Mouse (Mus musculus) gastrocnemius, adult 2 months (tissue): ENCODE data around the gene Rapgef4. TPM values are rescaled to one million over a fixed set of nuclear protein-coding genes. Genes with fewer than 3 reads are reported as not detected.

Source experiments
- DNase-seq: peaks from one replicate; pipeline ENCODE4 v3.0.0; 2022
- H3K27ac ChIP-seq: fragments of 200-600 bp; 2 replicates; pipeline ENCODE4 v1.8.1; 2022; ENCODE audit warnings: mild to moderate bottlenecking
- H3K4me3 ChIP-seq: fragments of 200-600 bp; 2 replicates; pipeline ENCODE4 v1.8.1; 2022; ENCODE audit warnings: mild to moderate bottlenecking, moderate library complexity
- CTCF ChIP-seq: fragments of 200-600 bp; IDR thresholded peaks from 2 replicates; pipeline ENCODE4 v1.8.1; 2022; ENCODE audit warnings: antibody characterized with exemption, mild to moderate bottlenecking, moderate library complexity
- intact Hi-C: fragments of 180-260 bp; cut with DNase I; formaldehyde crosslinking; loops from one replicate; pipeline ENCODE4 v1.15.1; 2025
- total RNA-seq, 2 experiments: library from RNA; stranded (reverse); gene quantifications; 2 replicates each; pipeline ENCODE4 v1.2.3; 2021

Gene Rapgef4
- total RNA-seq, 2 experiments from 2014 or later, result 1.8 to 3.2 TPM

DNA sequence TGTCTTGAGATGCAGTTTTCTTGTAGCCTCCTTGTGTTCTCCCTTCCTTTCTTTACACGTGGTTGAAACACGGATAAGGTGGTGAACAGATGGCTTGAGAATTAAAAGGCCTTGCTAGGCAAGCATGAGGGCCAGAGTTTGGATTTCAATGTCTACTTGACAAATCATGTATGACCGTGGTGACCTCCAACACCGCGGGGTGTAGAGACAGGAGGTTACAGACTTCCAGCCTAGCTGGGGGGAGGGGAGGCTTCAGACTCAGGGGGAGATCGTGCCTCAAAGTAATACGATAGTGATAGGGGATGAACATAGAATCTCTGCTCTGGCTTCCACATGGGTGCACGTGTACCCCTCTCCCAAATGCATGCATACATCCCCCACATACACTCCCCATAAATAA is 117.3 kb downstream of the Rapgef4 start:
- intact Hi-C loops, result no loop called here
- TF ChIP-seq CTCF, result no peak
- Histone ChIP-seq H3K27ac (no peak overlapping the region), H3K4me3 (no peak overlapping the region)
- no peak for DNase-seq

GRCm38 (mm10) chr2:72104604-72105003 is 123.6 kb downstream of the Rapgef4 start:
- Histone ChIP-seq H3K4me3 (no peak overlapping the region), H3K27ac (no peak overlapping the region)
- DNase-seq, result no peak
- no peak for TF ChIP-seq CTCF
- intact Hi-C loops, result no loop called here

DNA sequence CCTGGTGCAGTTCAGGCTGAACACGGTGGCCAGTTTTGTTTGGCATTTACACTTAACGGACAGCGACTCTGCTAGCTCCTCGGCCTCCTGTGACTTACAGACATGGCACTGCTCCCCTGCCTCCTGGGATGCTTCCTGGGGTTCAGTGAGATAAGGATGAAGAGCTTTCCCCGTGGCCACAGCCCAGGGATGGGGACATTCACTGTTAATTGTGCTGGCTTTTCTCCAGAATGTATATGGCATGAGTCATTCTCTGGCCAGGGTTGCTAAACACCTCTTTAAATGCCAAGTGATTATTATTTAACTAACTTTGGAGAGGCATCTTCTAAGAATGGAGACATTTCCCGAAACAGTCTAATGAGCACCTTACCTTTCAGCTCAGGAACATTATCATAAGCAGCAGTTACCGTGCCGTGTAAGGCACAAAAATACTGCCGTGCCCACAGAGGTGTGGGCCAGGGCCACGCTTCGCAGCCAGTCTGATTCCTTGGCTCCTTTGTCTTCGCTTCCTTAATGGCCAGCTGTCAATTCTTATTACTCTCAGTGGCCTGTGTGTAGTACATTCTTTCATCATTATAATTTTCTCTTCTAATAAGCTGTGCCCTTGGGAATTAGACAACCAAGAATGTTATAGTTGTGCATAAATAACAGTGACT is 126.6 kb downstream of the Rapgef4 start:
- Histone ChIP-seq H3K27ac (no peak overlapping the region), H3K4me3 (no peak overlapping the region)
- intact Hi-C loops, result no loop called here
- no peak for TF ChIP-seq CTCF
- DNase-seq, result no peak

- intact Hi-C loops, result no loop called here
- Histone ChIP-seq H3K27ac (no peak overlapping the region), H3K4me3 (no peak overlapping the region)
- no peak for DNase-seq
- no peak for TF ChIP-seq CTCF
These were observed 127.6 kb downstream of the Rapgef4 start for GRCm38 (mm10) chr2:72108448-72109312.

DNA sequence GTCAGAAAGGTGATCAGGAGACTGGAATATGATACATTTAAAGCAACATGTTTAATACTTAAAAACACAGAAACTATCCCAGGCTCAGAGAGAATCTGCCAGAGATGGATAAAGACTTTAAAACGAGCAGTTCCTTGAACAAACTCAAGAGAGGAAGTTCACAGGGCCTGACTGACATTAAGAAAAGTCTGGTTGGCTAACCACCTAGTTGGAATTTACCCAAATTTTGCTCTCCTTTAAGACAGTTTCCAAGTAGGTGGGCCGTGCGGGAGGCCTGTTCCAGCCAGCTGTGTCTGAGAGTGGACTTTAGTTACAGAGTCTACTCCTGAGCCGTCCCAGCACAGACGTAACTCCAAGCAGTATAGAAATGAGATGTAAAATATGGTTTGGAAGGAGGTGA is 129.4 kb downstream of the Rapgef4 start:
- intact Hi-C loops, result no loop called here
- no peak overlapping the region for H3K4me3 ChIP-seq
- no peak overlapping the region for H3K27ac ChIP-seq
- TF ChIP-seq CTCF, result no peak
- no peak for DNase-seq

GRCm38 (mm10) chr2:72113716-72114115 is 132.7 kb downstream of the Rapgef4 start:
- no peak for TF ChIP-seq CTCF
- DNase-seq, result no peak
- intact Hi-C loops, result no loop called here
- Histone ChIP-seq H3K4me3 (peak overlapping the region; percentile 11), H3K27ac (peak overlapping the region; percentile 74)

DNA sequence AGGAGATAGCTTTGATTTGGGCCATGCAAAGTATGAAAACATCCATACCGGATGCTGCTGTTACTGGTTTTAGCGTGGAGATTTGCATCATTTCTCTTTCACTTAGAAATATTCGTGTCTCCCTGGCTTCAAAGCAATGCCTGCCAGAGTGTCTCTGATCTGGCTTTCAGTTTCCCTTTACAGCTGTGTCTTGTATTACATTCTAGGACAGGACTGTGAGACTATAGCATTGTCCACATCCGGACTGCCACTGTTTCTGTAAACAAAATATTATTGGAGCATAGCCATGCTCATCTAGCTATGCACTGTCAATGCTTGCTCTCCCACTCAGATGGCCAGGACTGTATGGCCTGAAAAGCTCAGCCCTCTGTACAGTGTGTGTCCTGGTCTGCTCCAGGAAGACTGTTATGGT is 133.1 kb downstream of the Rapgef4 start:
- no peak for TF ChIP-seq CTCF
- Histone ChIP-seq H3K27ac (peak overlapping the region; percentile 74), H3K4me3 (peak overlapping the region; percentile 11)
- DNase-seq, result no peak
- intact Hi-C loops, result no loop called here

DNA sequence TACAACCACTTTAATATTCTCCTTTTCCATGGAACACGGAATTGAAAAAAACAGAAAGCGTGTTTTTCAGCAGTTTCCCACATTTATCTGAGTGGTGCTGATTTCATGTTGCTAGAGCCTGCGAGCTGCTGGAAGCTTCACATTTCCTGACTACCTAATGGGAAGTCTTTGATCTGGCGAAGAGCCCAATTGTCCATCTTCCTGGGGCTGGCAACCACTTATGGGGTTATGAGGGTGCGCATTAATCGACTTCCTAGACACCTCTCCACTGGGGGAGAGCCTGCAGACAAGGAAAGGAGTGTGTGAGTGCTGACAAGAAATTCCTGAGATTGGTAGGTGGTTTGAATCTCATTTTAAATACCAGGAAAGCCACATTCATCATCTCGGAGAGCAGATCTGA is 135.1 kb downstream of the Rapgef4 start:
- no peak overlapping the region for H3K4me3 ChIP-seq
- TF ChIP-seq CTCF, result no peak
- intact Hi-C loops, result no loop called here
- H3K27ac ChIP-seq, result 0 out of 2 replicates have a peak overlapping the region, but pooled peaks have one; percentile 24
- DNase-seq, result no peak

DNA sequence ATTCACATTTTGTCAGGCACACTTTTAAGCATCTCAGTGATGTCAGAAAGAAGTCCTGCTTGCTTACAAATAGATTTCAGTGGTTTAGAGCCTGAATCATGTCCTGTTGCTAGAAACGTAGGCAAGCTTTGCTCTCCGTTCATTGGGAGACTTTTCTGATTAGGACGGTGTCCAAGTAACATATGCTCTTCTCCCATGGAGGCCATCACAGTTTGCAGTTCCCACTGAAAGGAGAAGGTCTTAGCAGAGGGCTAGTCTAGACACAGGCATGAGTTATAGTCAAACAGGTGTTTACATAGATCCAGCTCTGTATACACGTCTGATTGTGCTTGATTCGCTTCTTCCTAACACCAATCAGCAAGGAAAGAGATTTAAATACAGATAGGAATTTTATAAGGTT is 135.7 kb downstream of the Rapgef4 start:
- Histone ChIP-seq H3K27ac (peak overlapping the region; percentile 80), H3K4me3 (no peak overlapping the region)
- no peak for TF ChIP-seq CTCF
- DNase-seq, result no peak
- intact Hi-C loops, result no loop called here

GRCm38 (mm10) chr2:72117138-72118011 is 136.3 kb downstream of the Rapgef4 start:
- peak; percentile 54 for DNase-seq
- Histone ChIP-seq H3K27ac (peak overlapping the region; percentile 80), H3K4me3 (no peak overlapping the region)
- TF ChIP-seq CTCF, result no peak
- intact Hi-C loops, result no loop called here

- no peak overlapping the region for H3K4me3 ChIP-seq
- intact Hi-C loops, result no loop called here
- H3K27ac ChIP-seq, result no peak overlapping the region
- no peak for TF ChIP-seq CTCF
- no peak for DNase-seq
These were observed 139.2 kb downstream of the Rapgef4 start for GRCm38 (mm10) chr2:72120211-72120610.

DNA sequence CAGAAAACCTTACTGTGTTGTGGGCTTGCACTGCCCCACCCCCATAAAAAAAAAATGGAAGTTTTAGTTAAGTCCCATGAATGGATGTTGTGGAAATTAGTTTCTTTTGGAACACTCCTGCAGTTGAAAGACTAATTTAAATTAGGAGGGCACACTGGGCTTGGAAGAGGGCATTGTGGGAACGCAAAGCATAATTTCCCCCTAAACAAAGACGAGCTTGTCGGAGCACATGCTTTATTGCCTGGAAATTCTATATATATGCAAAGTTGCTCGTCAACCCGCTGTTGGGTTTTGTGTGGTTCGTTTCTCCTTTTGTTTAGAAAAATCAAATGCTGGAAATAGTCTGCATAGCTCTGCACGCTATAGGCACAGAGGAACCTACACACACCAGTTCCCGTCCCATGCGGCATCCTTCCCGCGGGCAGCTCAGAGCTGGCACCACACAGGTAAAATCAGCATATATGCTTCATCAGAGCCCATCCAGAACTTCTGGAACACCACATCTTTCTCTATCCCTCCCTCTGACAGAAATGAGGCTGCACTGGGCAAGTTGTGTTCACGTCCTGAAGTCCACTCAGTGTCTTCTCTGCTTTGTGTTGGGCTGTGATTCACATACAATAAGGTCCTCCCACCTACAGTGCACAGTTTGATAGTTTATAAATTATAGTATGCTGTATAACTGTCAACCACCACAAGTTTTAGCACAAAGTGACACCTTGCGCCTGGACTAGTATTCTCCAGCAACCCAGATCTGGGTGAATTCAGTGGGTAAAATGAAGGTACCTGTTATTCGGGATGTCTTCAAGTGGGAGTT is 141.6 kb downstream of the Rapgef4 start:
- TF ChIP-seq CTCF, result no peak
- H3K27ac ChIP-seq, result no peak overlapping the region
- intact Hi-C loops, result no loop called here
- no peak for DNase-seq
- no peak overlapping the region for H3K4me3 ChIP-seq
